Mouse (Mus musculus) liver, embryonic 11.5 days (tissue): ENCODE measurements around the gene Zfp507. TPM values are rescaled to one million over a fixed set of nuclear protein-coding genes. Genes with fewer than 3 reads are reported as not detected.

Source experiments
- ATAC-seq: fragments of 200-750 bp; cut with Nextera tagmentation; replicated peaks from 2 replicates; pipeline ENCODE4 v1.8.0; 2017; ENCODE audit warnings: moderate number of reproducible peaks, mild to moderate bottlenecking, moderate TSS enrichment, moderate library complexity; ENCODE audit not compliant: low FRiP score
- DNase-seq: peaks from one replicate; pipeline ENCODE4 v3.0.0-alpha.2; 2017; ENCODE audit warnings: low spot score
- H3K27ac ChIP-seq: fragments of 300-500 bp; sonication (generic); 2 replicates; pipeline ENCODE4 v1.5.1; 2014; ENCODE audit warnings: mild to moderate bottlenecking, low read depth, low read length, control low read depth
- H3K27me3 ChIP-seq: fragments of 300-500 bp; sonication (generic); replicated peaks from 2 replicates; pipeline ENCODE4 v1.6.1; 2014; ENCODE audit warnings: low read length, mixed read lengths; ENCODE audit not compliant: control insufficient read depth, insufficient read depth
- H3K36me3 ChIP-seq: fragments of 300-500 bp; sonication (generic); 2 replicates; pipeline ENCODE4 v1.6.1; 2014; ENCODE audit warnings: mild to moderate bottlenecking, low read length, moderate library complexity, mixed read lengths; ENCODE audit not compliant: control insufficient read depth, insufficient read depth
- H3K4me1 ChIP-seq: fragments of 300-500 bp; sonication (generic); replicated peaks from 2 replicates; pipeline ENCODE4 v1.6.1; 2014; ENCODE audit warnings: low read length, mixed read lengths; ENCODE audit not compliant: control insufficient read depth, insufficient read depth
- H3K4me2 ChIP-seq: fragments of 300-500 bp; sonication (generic); 2 replicates; pipeline ENCODE4 v1.6.1; 2014; ENCODE audit warnings: mild to moderate bottlenecking, control low read depth, moderate library complexity
- H3K4me3 ChIP-seq: fragments of 300-500 bp; sonication (generic); 2 replicates; pipeline ENCODE4 v1.5.1; 2014; ENCODE audit warnings: low read depth, low read length, control low read depth
- H3K9ac ChIP-seq: fragments of 300-500 bp; sonication (generic); 2 replicates; pipeline ENCODE4 v1.6.1; 2014; ENCODE audit warnings: low read depth, low read length, control low read depth
- H3K9me3 ChIP-seq: fragments of 300-500 bp; sonication (generic); 2 replicates; pipeline ENCODE4 v1.6.1; 2016; ENCODE audit warnings: low read length, inconsistent platforms, mixed read lengths; ENCODE audit not compliant: control insufficient read depth
- WGBS: fragments of 180-500 bp; shearing (Covaris S2); extraction: QIAGEN DNeasy Blood & Tissue Kit; methylation state at CpG from one replicate; pipeline ENCODE4 v1.1.7; 2014; 5-methylcytosine and 5-hydroxymethylcytosine counted together
- polyA plus RNA-seq: library from polyadenylated mRNA; unstranded; fragments of >200 nt; fragmentation: Nextera tagmentation; extraction: Ambion mirVana; gene quantifications from 2 replicates; pipeline ENCODE4 v1.2.1, GENCODE M21; 2014

The Zfp507 gene
- 11.5 and 14.4 TPM in 2 replicates for polyA plus RNA-seq

- ATAC-seq = peak; percentile 89
- no peaks in the 10 kb centered on the region; the same call in 1 of the 2 replicates for H3K27me3 ChIP-seq
- 22% methylated on average over 25 of the region's 26 CpGs for WGBS
Observed at GRCm38 (mm10) chr7:35802906-35803595, at the start of gene Zfp507. Zfp507 (minus strand) TSS chr7:35803003.

DNA sequence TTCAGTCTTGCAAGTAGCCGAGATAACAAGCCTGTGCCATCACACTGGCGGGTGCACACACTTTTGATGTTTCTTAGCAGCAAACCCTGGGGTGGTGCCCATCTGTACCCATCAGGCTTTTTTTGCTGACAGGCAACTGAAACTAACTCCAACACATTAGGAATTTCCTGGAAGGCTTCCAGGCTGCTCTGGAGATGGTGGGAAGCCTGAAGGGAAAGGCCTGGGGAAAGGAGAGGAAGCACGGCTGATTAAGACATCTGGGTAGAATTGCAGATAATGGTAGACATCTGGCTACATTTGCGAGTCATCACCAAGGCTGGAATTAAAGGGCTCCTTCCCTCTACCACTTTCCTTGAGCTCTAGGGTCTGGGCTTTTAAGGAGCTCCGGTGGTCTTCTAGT is 47.6 kb upstream of the Zfp507 start:
- H3K4me3 ChIP-seq = no peak overlapping the region
- no peak overlapping the region for H3K27ac ChIP-seq
- no peaks in the 10 kb centered on the region for H3K36me3 ChIP-seq
- DNase-seq (no peak), ATAC-seq (no peak)
- WGBS = 75% methylated on average over 5 of the region's 5 CpGs
- H3K9me3 ChIP-seq = no peaks in the 10 kb centered on the region
- H3K4me1 ChIP-seq = no peaks in the 10 kb centered on the region
- no peak overlapping the region for H3K4me2 ChIP-seq
- H3K9ac ChIP-seq = no peak overlapping the region
- H3K27me3 ChIP-seq = no peaks in the 10 kb centered on the region

More at GRCm38 (mm10) chr7:35802906-35803595, at the start of gene Zfp507:
- peaks cover 9% of the 10 kb centered on the region; the same call in 1 of the 2 replicates for H3K36me3 ChIP-seq
- H3K27ac ChIP-seq = peak within 1 kb of the TSS; percentile 88
- H3K9me3 ChIP-seq = no peaks in the 10 kb centered on the region
- H3K4me2 ChIP-seq = peak within 1 kb of the TSS; percentile 85
- no peaks in the 10 kb centered on the region; the same call in 1 of the 2 replicates for H3K4me1 ChIP-seq
- H3K4me3 ChIP-seq = peak within 1 kb of the TSS; percentile 84
- peak; percentile 94 for DNase-seq
- peak within 1 kb of the TSS; percentile 96 for H3K9ac ChIP-seq

- H3K9me3 ChIP-seq = no peaks in the 10 kb centered on the region
- no peaks in the 10 kb centered on the region for H3K4me1 ChIP-seq
- no peak overlapping the region for H3K27ac ChIP-seq
- DNase-seq (no peak), ATAC-seq (no peak)
- H3K9ac ChIP-seq = no peak overlapping the region
- no peak overlapping the region for H3K4me2 ChIP-seq
- 64% methylated on average over 14 of the region's 14 CpGs for WGBS
- H3K27me3 ChIP-seq = no peaks in the 10 kb centered on the region
- no peak overlapping the region for H3K4me3 ChIP-seq
- no peaks in the 10 kb centered on the region for H3K36me3 ChIP-seq
Observed at GRCm38 (mm10) chr7:35848526-35848925, 45.7 kb upstream of the Zfp507 start.

DNA sequence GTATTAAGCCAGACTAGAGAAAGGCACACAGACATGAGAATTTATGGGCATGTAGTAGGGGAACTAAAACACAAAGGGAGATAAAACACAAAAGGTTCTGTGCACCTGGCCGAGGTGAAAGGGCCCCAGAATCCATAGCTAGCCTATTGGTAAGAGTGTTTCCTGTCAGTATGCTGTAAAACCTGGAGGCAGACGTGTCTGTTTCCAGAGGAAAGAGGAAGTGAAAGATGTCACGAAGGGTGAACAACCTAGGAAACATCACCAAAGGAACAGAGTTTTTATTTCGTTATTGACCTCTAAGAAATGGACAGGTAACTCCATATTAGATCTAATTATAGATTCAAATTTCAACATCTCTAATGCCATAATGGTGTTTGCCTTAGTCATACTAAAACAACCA is 37.7 kb upstream of the Zfp507 start:
- no peaks in the 10 kb centered on the region for H3K36me3 ChIP-seq
- WGBS = 48% methylated on average over 4 of the region's 4 CpGs
- H3K9me3 ChIP-seq = no peaks in the 10 kb centered on the region
- no peak overlapping the region for H3K9ac ChIP-seq
- no peaks in the 10 kb centered on the region for H3K27me3 ChIP-seq
- ATAC-seq (no peak), DNase-seq (no peak)
- no peak overlapping the region for H3K27ac ChIP-seq
- no peak overlapping the region for H3K4me2 ChIP-seq
- H3K4me1 ChIP-seq = no peaks in the 10 kb centered on the region
- no peak overlapping the region for H3K4me3 ChIP-seq

DNA sequence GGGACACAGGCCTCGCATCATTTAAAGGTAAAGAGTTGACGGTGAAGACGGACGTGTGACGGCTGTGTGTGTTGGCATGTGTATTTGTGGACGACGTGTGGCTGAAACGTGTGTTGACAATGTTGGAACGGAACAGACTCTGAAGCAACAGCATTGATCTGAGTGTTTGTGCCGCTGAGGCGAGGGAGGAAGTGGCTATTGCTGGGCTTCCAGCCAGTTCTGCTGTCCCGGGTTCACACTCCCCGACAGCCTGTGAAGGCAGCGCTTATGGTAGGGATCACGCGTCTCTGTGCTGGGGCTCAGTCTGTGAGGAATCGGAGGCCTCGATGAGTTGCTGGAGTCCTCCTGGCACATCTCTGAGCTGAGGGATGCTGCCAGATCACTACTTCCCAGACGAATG is 34.0 kb upstream of the Zfp507 start:
- no peaks in the 10 kb centered on the region for H3K9me3 ChIP-seq
- no peak overlapping the region for H3K4me3 ChIP-seq
- no peaks in the 10 kb centered on the region; the same call in 1 of the 2 replicates for H3K27me3 ChIP-seq
- WGBS = 60% methylated on average over 19 of the region's 19 CpGs
- DNase-seq = no peak
- no peaks in the 10 kb centered on the region for H3K36me3 ChIP-seq
- no peak for ATAC-seq
- H3K27ac ChIP-seq = no peak overlapping the region
- no peaks in the 10 kb centered on the region for H3K4me1 ChIP-seq
- no peak overlapping the region for H3K4me2 ChIP-seq
- no peak overlapping the region for H3K9ac ChIP-seq

DNA sequence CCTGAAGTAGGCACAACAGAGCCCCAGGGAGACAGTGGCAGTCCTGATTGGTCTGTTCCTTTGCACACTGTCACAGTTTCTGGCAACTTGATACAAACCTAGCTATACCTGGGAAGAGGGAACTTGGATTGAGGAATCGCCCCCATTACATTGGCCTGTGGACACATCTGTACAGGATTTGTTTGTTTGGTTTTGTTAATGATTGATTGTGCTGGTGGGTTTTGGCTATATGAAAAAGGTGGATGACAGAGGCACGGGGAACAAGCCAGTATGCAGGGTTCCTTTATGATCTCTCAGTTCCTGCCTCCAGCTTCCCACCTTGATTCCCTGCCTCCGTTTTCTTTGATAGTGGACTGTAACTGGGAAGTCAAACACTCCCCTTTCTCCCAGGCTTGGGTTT is 33.6 kb upstream of the Zfp507 start:
- 58% methylated on average over 3 of the region's 3 CpGs for WGBS
- Histone ChIP-seq H3K4me1 (no peaks in the 10 kb centered on the region), H3K4me3 (no peak overlapping the region), H3K36me3 (no peaks in the 10 kb centered on the region), H3K27me3 (no peaks in the 10 kb centered on the region; the same call in 1 of the 2 replicates), H3K4me2 (no peak overlapping the region), H3K27ac (no peak overlapping the region), H3K9ac (no peak overlapping the region), H3K9me3 (no peaks in the 10 kb centered on the region)
- DNase-seq (no peak), ATAC-seq (no peak)

- no peak overlapping the region for H3K27ac ChIP-seq
- H3K4me1 ChIP-seq = no peaks in the 10 kb centered on the region
- DNase-seq = no peak
- 83% methylated on average over 7 of the region's 7 CpGs for WGBS
- no peaks in the 10 kb centered on the region for H3K9me3 ChIP-seq
- no peaks in the 10 kb centered on the region for H3K36me3 ChIP-seq
- H3K4me3 ChIP-seq = no peak overlapping the region
- no peak overlapping the region for H3K9ac ChIP-seq
- ATAC-seq = no peak
- no peaks in the 10 kb centered on the region; the same call in 1 of the 2 replicates for H3K27me3 ChIP-seq
- no peak overlapping the region for H3K4me2 ChIP-seq
Observed at GRCm38 (mm10) chr7:35830119-35830518, 27.3 kb upstream of the Zfp507 start.

DNA sequence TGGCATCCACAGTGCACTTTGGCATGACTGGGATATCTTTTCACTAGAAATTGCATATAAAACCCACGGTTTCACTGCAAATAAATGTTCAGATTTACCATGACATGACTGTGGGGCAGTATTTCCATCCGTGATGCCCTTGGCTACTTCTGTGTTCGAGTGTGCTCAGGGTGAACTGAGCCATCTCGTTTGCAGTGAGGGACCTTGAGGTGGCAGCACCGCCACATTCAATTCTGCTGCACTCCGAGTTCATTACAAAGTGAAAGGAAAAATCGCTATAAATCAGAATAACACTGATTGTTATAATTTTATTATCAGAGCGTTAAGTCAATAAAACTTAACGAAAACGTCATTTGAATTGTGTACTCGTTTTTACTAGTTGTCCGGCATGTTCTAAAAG is 21.1 kb upstream of the Zfp507 start:
- Histone ChIP-seq H3K4me2 (no peak overlapping the region), H3K9ac (no peak overlapping the region), H3K4me1 (no peaks in the 10 kb centered on the region), H3K27me3 (no peaks in the 10 kb centered on the region), H3K36me3 (no peaks in the 10 kb centered on the region), H3K9me3 (no peaks in the 10 kb centered on the region), H3K4me3 (no peak overlapping the region), H3K27ac (no peak overlapping the region)
- ATAC-seq (no peak), DNase-seq (no peak)
- 71% methylated on average over 12 of the region's 12 CpGs for WGBS

DNA sequence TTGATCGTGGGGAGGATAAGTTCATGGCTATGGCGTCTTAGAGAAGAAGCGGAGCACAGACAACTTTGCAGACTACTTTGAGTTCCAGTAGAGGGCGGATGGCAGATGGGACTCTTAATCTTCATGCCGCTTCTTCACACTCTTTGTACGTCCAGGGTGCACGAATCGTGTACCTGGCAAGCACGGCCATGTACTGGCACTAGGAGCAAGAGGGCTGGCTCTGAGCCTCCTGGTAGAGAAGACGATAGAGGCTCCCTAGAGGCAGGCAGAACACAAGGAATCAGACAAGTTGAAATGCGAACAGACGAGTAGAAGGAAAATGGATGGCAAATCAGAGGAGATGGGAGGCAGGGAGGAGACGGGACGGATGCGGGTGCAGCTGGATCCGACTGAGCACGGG is 19.5 kb upstream of the Zfp507 start:
- ATAC-seq (no peak), DNase-seq (no peak)
- no peaks in the 10 kb centered on the region for H3K9me3 ChIP-seq
- H3K36me3 ChIP-seq = no peaks in the 10 kb centered on the region
- no peaks in the 10 kb centered on the region for H3K4me1 ChIP-seq
- WGBS = 76% methylated on average over 17 of the region's 17 CpGs
- no peak overlapping the region for H3K9ac ChIP-seq
- H3K4me2 ChIP-seq = no peak overlapping the region
- no peak overlapping the region for H3K4me3 ChIP-seq
- H3K27me3 ChIP-seq = no peaks in the 10 kb centered on the region
- no peak overlapping the region for H3K27ac ChIP-seq
